Mouse (Mus musculus) spleen, postnatal 0 days (tissue): ENCODE results near the gene Slc7a5. TPM values are rescaled to one million over a fixed set of nuclear protein-coding genes. Genes with fewer than 3 reads are reported as not detected.

Source experiments
- polyA plus RNA-seq: library from polyadenylated mRNA; unstranded; fragments of >200 nt; fragmentation: Nextera tagmentation; extraction: Ambion mirVana; gene quantifications from 2 replicates; pipeline ENCODE4 v1.2.1, GENCODE M21; 2015

The Slc7a5 gene
- polyA plus RNA-seq = 28.1 and 29.0 TPM in 2 replicates

DNA sequence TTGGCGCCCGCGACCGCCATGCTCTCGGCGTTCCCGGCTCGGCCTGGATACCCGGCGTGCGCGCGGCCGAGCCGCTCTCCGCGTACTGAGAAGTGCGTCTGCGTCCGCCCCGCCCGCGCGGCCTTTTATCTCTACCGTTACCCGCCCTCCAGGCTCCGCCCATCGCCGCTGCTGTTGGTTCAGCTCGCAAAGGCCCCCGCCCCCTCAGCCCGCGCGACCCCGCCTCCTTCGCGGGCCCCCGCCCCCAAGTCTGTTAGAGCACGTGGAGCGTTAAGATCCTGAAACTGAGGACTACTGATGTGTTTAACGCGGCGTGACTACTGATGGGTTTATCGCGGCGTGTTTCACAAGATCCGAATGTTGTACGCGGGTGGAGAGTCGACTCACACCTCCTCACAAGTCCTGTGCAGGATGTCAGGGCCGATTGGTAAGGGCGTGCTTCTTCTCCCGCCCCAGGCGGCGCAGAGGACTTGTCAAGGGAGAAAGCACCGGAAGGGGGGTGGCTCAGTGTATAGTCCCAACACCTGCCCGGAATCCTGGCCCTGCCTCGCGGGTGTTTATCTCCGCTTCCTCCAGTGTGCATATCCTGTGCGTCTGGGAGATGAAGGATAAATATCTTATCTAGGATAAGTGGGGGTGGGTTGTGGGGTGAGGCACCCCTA lies at the start of gene Slc7a5:
Slc7a5 (minus strand) TSS at position 108 of the 662 bp plus-strand sequence.

GRCm38 (mm10) chr8:121949222-121949800 lies 41.8 kb upstream of the Slc7a5 start, which contains the start of gene Banp:
TSS of gene Banp (plus strand) at chr8:121949750.

DNA sequence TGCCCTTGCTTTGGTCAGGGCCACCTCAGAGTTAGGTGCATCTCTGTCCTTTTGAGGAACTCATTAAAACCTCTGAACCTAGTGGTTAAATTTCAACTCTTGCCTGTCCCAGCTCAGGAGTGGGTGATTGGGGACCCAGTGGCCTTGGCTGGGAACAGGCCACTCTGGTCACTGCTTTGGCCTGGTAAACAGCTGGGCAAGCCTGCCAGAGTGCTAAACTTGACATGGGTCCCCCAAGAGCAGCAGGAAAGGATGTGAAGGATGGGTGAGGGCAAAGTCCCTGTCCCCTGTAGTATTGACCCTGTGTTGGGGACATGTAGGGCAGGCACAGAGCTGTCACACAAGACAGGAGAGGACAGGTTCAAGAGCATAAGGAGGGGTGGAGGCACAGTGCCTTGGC lies 37.3 kb upstream of the Slc7a5 start, which contains the start of gene Car5a:
Car5a (minus strand) TSS at position 74 of the 400 bp plus-strand sequence.

Other genes starting within 250 kb of the Slc7a5 start
- 0.34 and 0.52 TPM in 2 replicates for gene Jph3, start 178.1 kb downstream of the Slc7a5 start, polyA plus RNA-seq
- gene Klhdc4, start 78.1 kb downstream of the Slc7a5 start, polyA plus RNA-seq = 18.8 and 19.2 TPM in 2 replicates
- 0.22 TPM in 1 of 2 replicates, not detected in the other for gene Car5a, start 37.2 kb upstream of the Slc7a5 start, polyA plus RNA-seq
- 16.1 and 18.2 TPM in 2 replicates for gene Banp, start 42.1 kb upstream of the Slc7a5 start, polyA plus RNA-seq